Mouse (Mus musculus): ENCODE results near the gene Znrf3. TPM values are rescaled to one million over a fixed set of nuclear protein-coding genes. Genes with fewer than 3 reads are reported as not detected.

The Znrf3 gene
- polyA plus RNA-seq, 1 experiment from 2014 or later: 3.5 TPM

GRCm38 (mm10) chr11:5435493-5435892 lies 9.2 kb downstream of the Znrf3 start:
- ATAC-seq: no peak
- H3K36me3 ChIP-seq (ENCODE audit: control insufficient read depth, insufficient read depth): no peaks in the 10 kb centered on the region
- H3K4me3 ChIP-seq (ENCODE audit: low read depth, low read length): no peak overlapping the region
- WGBS: 83% methylated on average over 1 of the region's 1 CpGs
- no peak overlapping the region for H3K4me2 ChIP-seq (replicated peaks; ENCODE audit: low read depth)
- no peaks in the 10 kb centered on the region for H3K9me3 ChIP-seq (ENCODE audit: control insufficient read depth)
- H3K27me3 ChIP-seq (replicated peaks; ENCODE audit: control insufficient read depth, insufficient read depth, low read length): no peaks in the 10 kb centered on the region
- no peak overlapping the region for H3K27ac ChIP-seq (ENCODE audit: low read depth, low read length)
- no peak for TF ChIP-seq CTCF (IDR thresholded peaks at IDR 0.05; ENCODE audit: low read depth)
- no peak overlapping the region for H3K9ac ChIP-seq (ENCODE audit: low read depth, low read length)
- H3K4me1 ChIP-seq (replicated peaks; ENCODE audit: control insufficient read depth, insufficient read depth, low read length): no peaks in the 10 kb centered on the region

DNA sequence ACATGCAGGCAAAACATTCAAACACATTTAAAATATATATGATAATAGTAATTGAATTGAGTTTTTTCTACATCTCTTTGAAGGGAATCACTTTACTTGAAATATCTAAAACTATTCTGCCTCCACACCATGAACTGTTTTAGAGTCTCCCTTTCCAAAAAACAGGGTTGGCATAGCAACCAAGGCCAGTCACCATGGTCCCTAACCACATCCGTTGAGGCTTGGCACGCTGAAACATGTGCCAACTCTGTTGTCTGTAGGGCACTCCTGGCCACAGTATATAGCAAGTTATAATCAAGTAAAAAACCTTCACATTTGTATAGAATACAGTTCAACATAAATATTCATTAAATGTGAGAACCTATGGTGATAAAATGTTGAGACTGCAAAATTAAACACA lies 12.3 kb downstream of the Znrf3 start:
- Histone ChIP-seq H3K4me3 (ENCODE audit: low read depth, low read length) (no peak overlapping the region), H3K4me2 (replicated peaks; ENCODE audit: low read depth) (no peak overlapping the region), H3K9me3 (ENCODE audit: control insufficient read depth) (no peaks in the 10 kb centered on the region), H3K27me3 (replicated peaks; ENCODE audit: control insufficient read depth, insufficient read depth, low read length) (no peaks in the 10 kb centered on the region), H3K27ac (ENCODE audit: low read depth, low read length) (no peak overlapping the region), H3K9ac (ENCODE audit: low read depth, low read length) (no peak overlapping the region), H3K36me3 (ENCODE audit: control insufficient read depth, insufficient read depth) (no peaks in the 10 kb centered on the region), H3K4me1 (replicated peaks; ENCODE audit: control insufficient read depth, insufficient read depth, low read length) (no peaks in the 10 kb centered on the region)
- no peak for ATAC-seq
- no peak for TF ChIP-seq CTCF (IDR thresholded peaks at IDR 0.05; ENCODE audit: low read depth)
- WGBS: 91% methylated on average over 2 of the region's 2 CpGs

- 56% methylated on average over 1 of the region's 1 CpGs for WGBS
These were observed 13.8 kb downstream of the Znrf3 start for GRCm38 (mm10) chr11:5430863-5431262.

DNA sequence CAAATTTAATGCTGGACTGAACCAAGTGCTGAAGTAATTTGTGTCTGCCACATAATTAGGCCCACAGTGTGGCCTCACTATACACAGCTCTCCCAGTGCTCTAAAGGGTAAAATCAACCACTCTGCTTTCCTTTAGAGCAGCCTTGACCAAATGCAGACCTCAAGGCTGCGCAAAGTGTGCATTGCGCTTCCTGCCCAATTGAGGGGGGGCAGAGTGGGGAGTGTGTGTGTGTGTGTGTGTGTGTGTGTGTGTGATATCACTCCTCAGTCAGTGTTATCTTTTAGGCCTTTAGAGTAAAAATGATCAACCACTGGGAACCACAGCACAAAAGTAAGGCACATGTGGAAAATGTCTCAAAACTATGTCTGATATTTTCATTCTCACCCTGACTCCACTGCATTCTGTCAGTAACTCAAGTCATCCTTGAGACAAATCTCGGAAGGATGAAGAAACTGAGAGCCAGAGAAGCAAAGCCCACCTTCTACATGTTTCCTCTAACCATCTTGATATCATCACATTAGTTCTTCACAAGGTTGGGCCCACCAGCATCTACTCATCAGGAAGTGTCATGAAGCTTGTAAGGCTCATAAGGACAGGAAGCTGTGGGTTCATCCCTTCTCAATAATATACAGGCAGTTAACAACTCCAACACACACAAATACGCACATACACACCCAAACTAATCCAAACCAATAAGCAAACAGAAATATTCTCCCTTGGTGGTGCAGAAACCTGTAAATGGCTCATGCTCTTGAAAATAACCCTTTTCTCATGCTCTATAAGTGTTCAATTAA lies 15.1 kb downstream of the Znrf3 start:
- H3K27me3 ChIP-seq (replicated peaks; ENCODE audit: control insufficient read depth, insufficient read depth, low read length): no peaks in the 10 kb centered on the region
- 89% methylated on average over 4 of the region's 4 CpGs for WGBS
- no peak for TF ChIP-seq CTCF (IDR thresholded peaks at IDR 0.05; ENCODE audit: low read depth)
- no peak overlapping the region for H3K27ac ChIP-seq (ENCODE audit: low read depth, low read length)
- H3K4me3 ChIP-seq (ENCODE audit: low read depth, low read length): no peak overlapping the region
- no peak overlapping the region for H3K9ac ChIP-seq (ENCODE audit: low read depth, low read length)
- H3K36me3 ChIP-seq (ENCODE audit: control insufficient read depth, insufficient read depth): no peaks in the 10 kb centered on the region
- H3K4me1 ChIP-seq (replicated peaks; ENCODE audit: control insufficient read depth, insufficient read depth, low read length): no peaks in the 10 kb centered on the region
- ATAC-seq: no peak
- no peaks in the 10 kb centered on the region for H3K9me3 ChIP-seq (ENCODE audit: control insufficient read depth)
- no peak overlapping the region for H3K4me2 ChIP-seq (replicated peaks; ENCODE audit: low read depth)

More at GRCm38 (mm10) chr11:5430863-5431262, 13.8 kb downstream of the Znrf3 start:
- H3K9me3 ChIP-seq (ENCODE audit: control insufficient read depth): no peaks in the 10 kb centered on the region
- no peaks in the 10 kb centered on the region for H3K27me3 ChIP-seq (replicated peaks; ENCODE audit: control insufficient read depth, insufficient read depth, low read length)
- H3K4me2 ChIP-seq (replicated peaks; ENCODE audit: low read depth): no peak overlapping the region
- no peaks in the 10 kb centered on the region for H3K4me1 ChIP-seq (replicated peaks; ENCODE audit: control insufficient read depth, insufficient read depth, low read length)
- no peak overlapping the region for H3K4me3 ChIP-seq (ENCODE audit: low read depth, low read length)
- H3K27ac ChIP-seq (ENCODE audit: low read depth, low read length): no peak overlapping the region
- TF ChIP-seq CTCF (IDR thresholded peaks at IDR 0.05; ENCODE audit: low read depth): no peak
- H3K36me3 ChIP-seq (ENCODE audit: control insufficient read depth, insufficient read depth): no peaks in the 10 kb centered on the region
- no peak overlapping the region for H3K9ac ChIP-seq (ENCODE audit: low read depth, low read length)
- no peak for ATAC-seq

- H3K27ac ChIP-seq (ENCODE audit: low read depth, low read length): no peak overlapping the region
- no peaks in the 10 kb centered on the region for H3K27me3 ChIP-seq (replicated peaks; ENCODE audit: control insufficient read depth, insufficient read depth, low read length)
- H3K4me2 ChIP-seq (replicated peaks; ENCODE audit: low read depth): no peak overlapping the region
- no peak for ATAC-seq
- H3K36me3 ChIP-seq (ENCODE audit: control insufficient read depth, insufficient read depth): no peaks in the 10 kb centered on the region
- TF ChIP-seq CTCF (IDR thresholded peaks at IDR 0.05; ENCODE audit: low read depth): no peak
- H3K4me3 ChIP-seq (ENCODE audit: low read depth, low read length): no peak overlapping the region
- no peaks in the 10 kb centered on the region for H3K9me3 ChIP-seq (ENCODE audit: control insufficient read depth)
- no peak overlapping the region for H3K9ac ChIP-seq (ENCODE audit: low read depth, low read length)
- H3K4me1 ChIP-seq (replicated peaks; ENCODE audit: control insufficient read depth, insufficient read depth, low read length): no peaks in the 10 kb centered on the region
- 69% methylated on average over 3 of the region's 3 CpGs for WGBS
These were observed 17.4 kb downstream of the Znrf3 start for GRCm38 (mm10) chr11:5427251-5427650.

- H3K27ac ChIP-seq (ENCODE audit: low read depth, low read length): no peak overlapping the region
- H3K36me3 ChIP-seq (ENCODE audit: control insufficient read depth, insufficient read depth): no peaks in the 10 kb centered on the region
- H3K27me3 ChIP-seq (replicated peaks; ENCODE audit: control insufficient read depth, insufficient read depth, low read length): no peaks in the 10 kb centered on the region
- no peaks in the 10 kb centered on the region for H3K9me3 ChIP-seq (ENCODE audit: control insufficient read depth)
- H3K4me2 ChIP-seq (replicated peaks; ENCODE audit: low read depth): no peak overlapping the region
- H3K4me3 ChIP-seq (ENCODE audit: low read depth, low read length): no peak overlapping the region
- peak; percentile 49; the same call in 1 of the 2 replicates for ATAC-seq
- 81% methylated on average over 2 of the region's 2 CpGs for WGBS
- no peak for TF ChIP-seq CTCF (IDR thresholded peaks at IDR 0.05; ENCODE audit: low read depth)
- H3K9ac ChIP-seq (ENCODE audit: low read depth, low read length): no peak overlapping the region
- H3K4me1 ChIP-seq (replicated peaks; ENCODE audit: control insufficient read depth, insufficient read depth, low read length): no peaks in the 10 kb centered on the region
These were observed 18.3 kb downstream of the Znrf3 start for GRCm38 (mm10) chr11:5426317-5426716.

Data from intestine, postnatal 0 days (tissue).